Comparison of ENCODE assay signal across 15 mouse cellular contexts in the genomic region with DNA sequence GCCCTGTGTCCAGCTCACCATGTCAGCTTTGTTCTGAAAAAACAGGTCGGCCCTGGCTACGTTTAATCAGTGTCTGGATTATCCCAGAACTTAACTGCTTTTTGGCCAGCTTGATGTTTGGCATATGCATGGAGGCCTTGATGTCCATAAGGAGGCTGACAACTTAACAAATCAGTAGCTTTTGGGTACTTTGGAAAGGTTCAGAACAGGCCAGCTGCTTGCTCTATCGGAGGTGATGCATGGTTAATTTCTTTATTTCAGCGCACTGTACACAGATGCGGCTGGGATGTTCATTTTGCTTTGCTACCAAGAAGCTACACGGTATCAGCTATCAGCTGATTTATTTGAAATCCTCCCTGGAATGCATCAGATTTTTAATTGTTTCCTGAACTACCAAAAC.
DNase-seq lines count a peak whose midpoint lies in the region; ATAC-seq and TF ChIP-seq lines count a peak whose summit lies in the region.
"Had no signal": no experiment of that assay in that cellular context is flagged by ENCODE, and none has a peak within 500 bp of the region (broad histone marks: within the 10 kb centered on the region; RNA-seq: fewer than 3 reads in every experiment).

No protein-coding gene starts in this region.

- no peaks in the 10 kb centered on the region for H3K9me3 ChIP-seq in midbrain, embryonic 10.5 days (replicated peaks)
- no peaks in the 10 kb centered on the region for H3K9me3 ChIP-seq in midbrain, embryonic 16.5 days (replicated peaks; ENCODE audit: control insufficient read depth, low read length, poor library complexity, severe bottlenecking)
- H3K9me3 ChIP-seq in hindbrain, embryonic 10.5 days: no peaks in the 10 kb centered on the region
- no peaks in the 10 kb centered on the region for H3K9me3 ChIP-seq in hindbrain, postnatal 0 days (ENCODE audit: low read length)
- H3K9me3 ChIP-seq in neural tube, embryonic 15.5 days (replicated peaks): no peaks in the 10 kb centered on the region
- H3K9me3 ChIP-seq in intestine, embryonic 15.5 days: no peaks in the 10 kb centered on the region
- H3K9me3 ChIP-seq: heart, embryonic 12.5 days; liver, embryonic 12.5 days had no signal

- H3K36me3 ChIP-seq in midbrain, embryonic 10.5 days: no peaks in the 10 kb centered on the region
- no peaks in the 10 kb centered on the region for H3K36me3 ChIP-seq in midbrain, embryonic 16.5 days (ENCODE audit: control insufficient read depth, insufficient read depth, low read length)
- H3K36me3 ChIP-seq in hindbrain, embryonic 10.5 days: no peaks in the 10 kb centered on the region
- no peaks in the 10 kb centered on the region for H3K36me3 ChIP-seq in hindbrain, postnatal 0 days (ENCODE audit: insufficient read depth, low read length)
- no peaks in the 10 kb centered on the region for H3K36me3 ChIP-seq in neural tube, embryonic 15.5 days
- no peaks in the 10 kb centered on the region for H3K36me3 ChIP-seq in intestine, embryonic 15.5 days
- H3K36me3 ChIP-seq: heart, embryonic 12.5 days; liver, embryonic 12.5 days had no signal

- no peak for TF ChIP-seq CTCF in hindbrain, postnatal 0 days (IDR thresholded peaks at IDR 0.05; ENCODE audit: low read depth)

- DNase-seq in midbrain, embryonic 10.5 days (ENCODE audit: low spot score): no peak
- DNase-seq in hindbrain, embryonic 10.5 days (ENCODE audit: low spot score): no peak
- DNase-seq in hindbrain, postnatal 0 days (ENCODE audit: low spot score): peak; percentile 41
- DNase-seq in ovary, adult 18-20 months (ENCODE audit: low spot score): no peak
- DNase-seq: adrenal gland, postnatal 10 days; cerebellum, adult 9-10 months; gastrocnemius, postnatal 36 days; heart, postnatal 36 days; kidney, adult 2 months had no signal

- ATAC-seq in midbrain, embryonic 16.5 days: no peak
- peak; percentile 68 for ATAC-seq in hindbrain, postnatal 0 days
- ATAC-seq in neural tube, embryonic 15.5 days (ENCODE audit: low FRiP score): no peak
- ATAC-seq in intestine, embryonic 15.5 days: no peak
- ATAC-seq: CD4-positive, CD25-positive, alpha-beta regulatory T cell, adult 4 months; liver, embryonic 12.5 days had no signal

- H3K4me1 ChIP-seq in midbrain, embryonic 10.5 days: peaks cover 27% of the 10 kb centered on the region
- peaks cover 28% of the 10 kb centered on the region for H3K4me1 ChIP-seq in midbrain, embryonic 16.5 days (ENCODE audit: control insufficient read depth, insufficient read depth, low read length)
- H3K4me1 ChIP-seq in hindbrain, embryonic 10.5 days (replicated peaks): peaks cover 23% of the 10 kb centered on the region
- peaks cover 19% of the 10 kb centered on the region; the same call in 1 of the 2 replicates for H3K4me1 ChIP-seq in hindbrain, postnatal 0 days (ENCODE audit: insufficient read depth, low read length)
- peaks cover 35% of the 10 kb centered on the region for H3K4me1 ChIP-seq in neural tube, embryonic 15.5 days
- no peaks in the 10 kb centered on the region for H3K4me1 ChIP-seq in intestine, embryonic 15.5 days (replicated peaks)
- H3K4me1 ChIP-seq: liver, embryonic 12.5 days had no signal

- H3K27me3 ChIP-seq in midbrain, embryonic 10.5 days (ENCODE audit: low read depth, poor library complexity, severe bottlenecking): peaks cover 64% of the 10 kb centered on the region
- no peaks in the 10 kb centered on the region for H3K27me3 ChIP-seq in midbrain, embryonic 16.5 days (ENCODE audit: control insufficient read depth, insufficient read depth, low read depth, low read length)
- H3K27me3 ChIP-seq in hindbrain, embryonic 10.5 days (ENCODE audit: insufficient read depth, poor library complexity, severe bottlenecking): peaks cover 42% of the 10 kb centered on the region
- H3K27me3 ChIP-seq in hindbrain, postnatal 0 days (ENCODE audit: insufficient read depth, low read length): no peaks in the 10 kb centered on the region
- H3K27me3 ChIP-seq in neural tube, embryonic 15.5 days (replicated peaks): no peaks in the 10 kb centered on the region
- no peaks in the 10 kb centered on the region for H3K27me3 ChIP-seq in intestine, embryonic 15.5 days (replicated peaks)
- H3K27me3 ChIP-seq: heart, embryonic 12.5 days; liver, embryonic 12.5 days had no signal

- H3K9ac ChIP-seq in midbrain, embryonic 16.5 days (ENCODE audit: low read depth, low read length): no peak overlapping the region
- no peak overlapping the region for H3K9ac ChIP-seq in hindbrain, postnatal 0 days (replicated peaks; ENCODE audit: low read length)
- no peak overlapping the region for H3K9ac ChIP-seq in neural tube, embryonic 15.5 days (replicated peaks)
- no peak overlapping the region for H3K9ac ChIP-seq in intestine, embryonic 15.5 days
- H3K9ac ChIP-seq: heart, embryonic 12.5 days; liver, embryonic 12.5 days had no signal

- peak overlapping the region; percentile 34; the same call in 1 of the 2 replicates for H3K27ac ChIP-seq in midbrain, embryonic 10.5 days (replicated peaks)
- no peak overlapping the region for H3K27ac ChIP-seq in midbrain, embryonic 16.5 days (ENCODE audit: low read length)
- H3K27ac ChIP-seq in hindbrain, embryonic 10.5 days: peak overlapping the region; percentile 25; the same call in 1 of the 2 replicates
- no peak overlapping the region for H3K27ac ChIP-seq in hindbrain, postnatal 0 days
- peak overlapping the region; percentile 60; the same call in 1 of the 2 replicates for H3K27ac ChIP-seq in neural tube, embryonic 15.5 days (replicated peaks)
- no peak overlapping the region for H3K27ac ChIP-seq in intestine, embryonic 15.5 days
- H3K27ac ChIP-seq: liver, embryonic 12.5 days had no signal

- WGBS in midbrain, embryonic 10.5 days: 66% methylated on average over 6 of the region's 6 CpGs
- 30% methylated on average over 6 of the region's 6 CpGs for WGBS in midbrain, embryonic 16.5 days
- 70% methylated on average over 6 of the region's 6 CpGs for WGBS in hindbrain, embryonic 10.5 days
- 30% methylated on average over 6 of the region's 6 CpGs for WGBS in hindbrain, postnatal 0 days
- WGBS in neural tube, embryonic 15.5 days: 33% methylated on average over 6 of the region's 6 CpGs
- 66% methylated on average over 6 of the region's 6 CpGs for WGBS in intestine, embryonic 15.5 days

- no peak overlapping the region for H3K4me2 ChIP-seq in midbrain, embryonic 16.5 days (ENCODE audit: low read length)
- H3K4me2 ChIP-seq in hindbrain, postnatal 0 days (ENCODE audit: low read depth, low read length): no peak overlapping the region
- H3K4me2 ChIP-seq in neural tube, embryonic 15.5 days: no peak overlapping the region
- H3K4me2 ChIP-seq in intestine, embryonic 15.5 days (replicated peaks): no peak overlapping the region
- H3K4me2 ChIP-seq: heart, embryonic 12.5 days; liver, embryonic 12.5 days had no signal

- H3K4me3 ChIP-seq in midbrain, embryonic 10.5 days: no peak overlapping the region
- no peak overlapping the region for H3K4me3 ChIP-seq in midbrain, embryonic 16.5 days (ENCODE audit: low read depth, low read length)
- H3K4me3 ChIP-seq in hindbrain, embryonic 10.5 days: no peak overlapping the region
- H3K4me3 ChIP-seq in hindbrain, postnatal 0 days (ENCODE audit: low read length): no peak overlapping the region
- H3K4me3 ChIP-seq in neural tube, embryonic 15.5 days (replicated peaks): no peak overlapping the region
- no peak overlapping the region for H3K4me3 ChIP-seq in intestine, embryonic 15.5 days (replicated peaks)
- H3K4me3 ChIP-seq: heart, embryonic 12.5 days; liver, embryonic 12.5 days had no signal

Comparison
In these comparisons a context has a peak if more than half of its experiments do, and no peak if none do; other contexts are left out.
1. H3K27ac ChIP-seq: peak in midbrain, embryonic 10.5 days (single experiment), hindbrain, embryonic 10.5 days (single experiment) and neural tube, embryonic 15.5 days (single experiment); none in midbrain, embryonic 16.5 days (single experiment), hindbrain, postnatal 0 days (single experiment) and intestine, embryonic 15.5 days (single experiment).